ENCODE assay signal across 8 mouse cellular contexts in the genomic region with DNA sequence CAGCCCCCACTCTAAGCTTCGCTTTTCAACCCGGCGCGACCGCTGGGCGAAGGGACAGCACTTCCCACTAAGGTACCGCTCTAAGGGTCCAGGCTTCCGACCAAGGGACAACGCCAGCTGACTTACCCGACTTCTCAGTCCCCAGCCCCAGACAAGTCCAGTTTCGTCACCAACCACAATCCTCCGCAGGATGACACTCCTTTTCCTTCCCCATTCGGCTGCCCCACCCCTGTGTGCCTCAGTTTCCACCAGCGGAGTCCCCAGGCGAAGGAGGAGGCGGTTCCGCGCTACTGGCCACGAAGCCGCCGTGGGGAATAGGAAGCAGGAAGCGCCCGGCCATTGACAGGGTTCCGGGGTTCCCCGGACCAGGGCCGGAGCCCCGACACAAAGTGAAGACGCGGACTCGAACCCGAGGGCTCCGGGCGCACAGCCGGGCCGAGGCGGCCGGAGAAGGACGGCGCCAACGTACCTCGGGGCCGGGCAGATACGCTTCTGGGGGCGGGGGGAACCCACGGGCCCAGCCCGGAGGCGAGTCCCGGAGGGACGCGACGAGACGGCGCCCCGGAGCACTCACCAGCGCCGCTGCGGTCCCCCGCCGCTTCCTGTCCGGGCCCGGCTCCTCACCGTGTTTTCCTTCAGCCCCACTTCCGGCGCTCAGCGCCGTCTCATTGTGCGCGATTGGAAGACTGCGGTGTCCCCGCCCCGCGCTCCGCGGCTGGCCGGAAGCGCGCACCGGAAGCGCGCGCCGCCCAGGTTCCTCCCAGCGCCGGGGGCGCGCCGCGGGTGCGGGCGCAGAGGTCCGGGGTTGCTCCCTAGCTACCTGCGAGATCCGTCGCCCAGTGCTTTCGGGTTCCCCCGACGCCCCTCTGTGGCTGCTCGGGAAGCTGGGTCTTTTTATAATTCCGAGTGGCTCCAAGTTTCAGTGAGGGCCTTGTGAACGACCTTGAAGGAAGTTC. TPM values are rescaled to one million over a fixed set of nuclear protein-coding genes. Genes with fewer than 3 reads are reported as not detected.
DNase-seq lines count a peak whose midpoint lies in the region; ATAC-seq lines count a peak whose summit lies in the region.

Gene Tut7, minus strand, starts transcription at position 641 of the 956 bp plus-strand sequence.

- peak within 1 kb of the TSS; percentile 81 for H3K27ac ChIP-seq in forebrain, embryonic 11.5 days (ENCODE audit: low read depth, low read length)
- H3K27ac ChIP-seq in heart, embryonic 16.5 days (ENCODE audit: low read length) = peak within 1 kb of the TSS; percentile 96
- H3K27ac ChIP-seq in liver, embryonic 15.5 days (replicated peaks) = peak within 1 kb of the TSS; percentile 99
- H3K27ac ChIP-seq in neural tube, embryonic 12.5 days = peak within 1 kb of the TSS; percentile 66

- peak; percentile 99 for ATAC-seq in forebrain, embryonic 11.5 days (replicated peaks; ENCODE audit: low FRiP score)
- peak; percentile 96 for ATAC-seq in heart, embryonic 16.5 days (replicated peaks; ENCODE audit: extremely low read depth, insufficient read depth, low FRiP score)
- peak; percentile 95 for ATAC-seq in liver, embryonic 15.5 days (ENCODE audit: insufficient read depth)
- peak; percentile 97 for ATAC-seq in neural tube, embryonic 12.5 days (ENCODE audit: low FRiP score, low read depth)

- peak; percentile 89 to 90 for DNase-seq in CD8-positive naive resting alpha-beta T cell, adult 2 months (ENCODE audit: low read depth in 2 of 2, low spot score in 2 of 2)
- DNase-seq in c-Kit-positive CD71-negative TER-119-negative erythroid progenitor cells, embryonic 14.5 days (ENCODE audit: low read depth) = peak; percentile 92
- peak; percentile 95 for DNase-seq in forebrain, embryonic 11.5 days (ENCODE audit: low spot score)
- DNase-seq in kidney, postnatal 36 days = peak; percentile 96
- peak; percentile 91 for DNase-seq in telencephalon, adult 2 months (ENCODE audit: low read depth, low spot score)

- peak within 1 kb of the TSS; percentile 90 for H3K9ac ChIP-seq in forebrain, embryonic 11.5 days (ENCODE audit: low read length)
- H3K9ac ChIP-seq in heart, embryonic 16.5 days (ENCODE audit: low read length) = peak within 1 kb of the TSS; percentile 91
- peak within 1 kb of the TSS; percentile 97 for H3K9ac ChIP-seq in liver, embryonic 15.5 days
- peak within 1 kb of the TSS; percentile 91 for H3K9ac ChIP-seq in neural tube, embryonic 12.5 days

- H3K4me3 ChIP-seq in forebrain, embryonic 11.5 days (ENCODE audit: low read depth, low read length) = peak within 1 kb of the TSS; percentile 90
- H3K4me3 ChIP-seq in heart, embryonic 16.5 days (ENCODE audit: low read length) = peak within 1 kb of the TSS; percentile 100
- H3K4me3 ChIP-seq in liver, embryonic 15.5 days (replicated peaks) = peak within 1 kb of the TSS; percentile 88
- peak within 1 kb of the TSS; percentile 90 for H3K4me3 ChIP-seq in neural tube, embryonic 12.5 days

- H3K9me3 ChIP-seq in forebrain, embryonic 11.5 days (ENCODE audit: control insufficient read depth, low read length) = no peaks in the 10 kb centered on the region
- no peaks in the 10 kb centered on the region for H3K9me3 ChIP-seq in heart, embryonic 16.5 days (replicated peaks; ENCODE audit: control insufficient read depth, low read length)
- H3K9me3 ChIP-seq in liver, embryonic 15.5 days (replicated peaks) = no peaks in the 10 kb centered on the region
- no peaks in the 10 kb centered on the region for H3K9me3 ChIP-seq in neural tube, embryonic 12.5 days

- no peaks in the 10 kb centered on the region; the same call in 1 of the 2 replicates for H3K36me3 ChIP-seq in forebrain, embryonic 11.5 days (ENCODE audit: control insufficient read depth, insufficient read depth, low read length)
- no peaks in the 10 kb centered on the region for H3K36me3 ChIP-seq in heart, embryonic 16.5 days (ENCODE audit: control insufficient read depth, insufficient read depth)
- peaks cover 38% of the 10 kb centered on the region for H3K36me3 ChIP-seq in liver, embryonic 15.5 days (replicated peaks)
- H3K36me3 ChIP-seq in neural tube, embryonic 12.5 days = peaks cover 6% of the 10 kb centered on the region; the same call in 1 of the 2 replicates

- no peaks in the 10 kb centered on the region for H3K27me3 ChIP-seq in forebrain, embryonic 11.5 days (ENCODE audit: control insufficient read depth, insufficient read depth, low read length)
- no peaks in the 10 kb centered on the region for H3K27me3 ChIP-seq in heart, embryonic 16.5 days (ENCODE audit: control insufficient read depth, insufficient read depth, low read length)
- H3K27me3 ChIP-seq in liver, embryonic 15.5 days = no peaks in the 10 kb centered on the region
- no peaks in the 10 kb centered on the region for H3K27me3 ChIP-seq in neural tube, embryonic 12.5 days (replicated peaks)

- H3K4me1 ChIP-seq in forebrain, embryonic 11.5 days (replicated peaks; ENCODE audit: control insufficient read depth, insufficient read depth, low read length) = no peaks in the 10 kb centered on the region; the same call in 1 of the 2 replicates
- H3K4me1 ChIP-seq in heart, embryonic 16.5 days (ENCODE audit: control insufficient read depth, insufficient read depth, low read length) = peaks cover 29% of the 10 kb centered on the region
- H3K4me1 ChIP-seq in liver, embryonic 15.5 days (replicated peaks) = peaks cover 47% of the 10 kb centered on the region
- peaks cover 32% of the 10 kb centered on the region for H3K4me1 ChIP-seq in neural tube, embryonic 12.5 days

- peak within 1 kb of the TSS; percentile 84 for H3K4me2 ChIP-seq in forebrain, embryonic 11.5 days (ENCODE audit: low read depth, low read length, severe bottlenecking)
- H3K4me2 ChIP-seq in heart, embryonic 16.5 days (ENCODE audit: low read depth, low read length) = peak within 1 kb of the TSS; percentile 74
- peak within 1 kb of the TSS; percentile 79 for H3K4me2 ChIP-seq in liver, embryonic 15.5 days
- H3K4me2 ChIP-seq in neural tube, embryonic 12.5 days (replicated peaks) = peak within 1 kb of the TSS; percentile 71

- under 1% methylated on average over 83 of the region's 100 CpGs for WGBS in forebrain, embryonic 11.5 days
- WGBS in heart, embryonic 16.5 days = under 1% methylated on average over 100 of the region's 100 CpGs
- under 1% methylated on average over 99 of the region's 100 CpGs for WGBS in liver, embryonic 15.5 days (ENCODE audit: insufficient replicate concordance)
- under 1% methylated on average over 99 of the region's 100 CpGs for WGBS in neural tube, embryonic 12.5 days

RNA-seq across cellular contexts. Expression of gene Tut7, which starts in this region (rescaled TPM):
- 46.4 and 55.5 TPM in 2 replicates for polyA plus RNA-seq in forebrain, embryonic 11.5 days (2014; fragmentation: Nextera tagmentation; extraction: Ambion mirVana)
- polyA plus RNA-seq in heart, embryonic 16.5 days (2015; fragmentation: Nextera tagmentation; extraction: Ambion mirVana) = 32.7 and 36.8 TPM in 2 replicates
- polyA plus RNA-seq in liver, embryonic 15.5 days (2015; fragmentation: Nextera tagmentation; extraction: Ambion mirVana) = 57.2 and 60.4 TPM in 2 replicates
- 55.2 and 61.7 TPM in 2 replicates for polyA plus RNA-seq in neural tube, embryonic 12.5 days (2016; fragmentation: Nextera tagmentation; extraction: Ambion mirVana)

Comparison
In these comparisons a context has a peak if more than half of its experiments do, and no peak if none do; other contexts are left out.
1. Peak in every context shown above with its lines: DNase-seq, ATAC-seq, H3K4me3 ChIP-seq and H3K27ac ChIP-seq.